Mouse (Mus musculus) CD8-positive naive resting alpha-beta T cell, adult 2 months (primary cell): ENCODE results near the gene Cd36.
A peak's percentile ranks its signal among the peaks of the same experiment; 100 is the strongest.

Experiments used
- DNase-seq, 2 experiments: peaks; one replicate each; pipeline ENCODE4 v3.0.0; 2022; ENCODE audit warnings: low read depth in 2 of 2, low spot score in 2 of 2

Gene Cd36

GRCm38 (mm10) chr5:17810336-17810735 is 78.3 kb downstream of the Cd36 start:
- no peak for DNase-seq

GRCm38 (mm10) chr5:17806774-17807377 is 81.7 kb downstream of the Cd36 start:
- DNase-seq, result no peak

GRCm38 (mm10) chr5:17776571-17776970 is 112.0 kb downstream of the Cd36 start:
- DNase-seq, result peak; percentile 5 to 33

- no peak for DNase-seq
These were observed 118.3 kb downstream of the Cd36 start for GRCm38 (mm10) chr5:17770328-17770727.

- no peak for DNase-seq
These were observed 122.5 kb downstream of the Cd36 start for GRCm38 (mm10) chr5:17766006-17766677.

- DNase-seq, result no peak
These were observed 135.1 kb downstream of the Cd36 start for GRCm38 (mm10) chr5:17753471-17754005.

- no peak for DNase-seq
These were observed 140.3 kb downstream of the Cd36 start for GRCm38 (mm10) chr5:17748293-17748692.

- DNase-seq, result no peak
These were observed 141.5 kb downstream of the Cd36 start for GRCm38 (mm10) chr5:17747143-17747542.

- DNase-seq, result no peak
These were observed 142.1 kb downstream of the Cd36 start for GRCm38 (mm10) chr5:17746520-17746919.

- DNase-seq, result no peak
These were observed 148.8 kb downstream of the Cd36 start for GRCm38 (mm10) chr5:17739805-17740204.
